Mouse (Mus musculus) MEL (cell line): ENCODE results near the gene Olfr1425. TPM values are rescaled to one million over a fixed set of nuclear protein-coding genes. Genes with fewer than 3 reads are reported as not detected.
"Not testable (repeated sequence)": the region's sequence is repeated elsewhere in the genome, so short reads cannot be mapped to it uniquely, and the experiment has no call there.

Source experiments
- DNase-seq: peaks from one replicate; pipeline ENCODE4 v3.0.0; 2011; ENCODE audit warnings: low read depth, low spot score
- H3K27ac ChIP-seq: 2 replicates; pipeline ENCODE4 v1.5.1; 2012; ENCODE audit warnings: low read depth, mild to moderate bottlenecking, control low read depth, low read length, moderate library complexity; ENCODE audit not compliant: control insufficient read depth
- H3K27me3 ChIP-seq, 2 experiments: fragments of 150-350 bp in 1 of 2; sonication (generic) in 1 of 2; 2 replicates each; pipeline ENCODE4 v1.6.1; 2012; ENCODE audit warnings: low read length in 2 of 2, mild to moderate bottlenecking in 2 of 2, improper control_type of control experiment in 1 of 2, moderate library complexity in 1 of 2; ENCODE audit not compliant: insufficient read depth in 2 of 2, control insufficient read depth in 1 of 2
- H3K36me3 ChIP-seq, 2 experiments: 2 replicates each; pipeline ENCODE4 v1.6.1; 2012 to 2014; ENCODE audit warnings: low read length in 2 of 2, improper control_type of control experiment in 1 of 2, inconsistent platforms in 1 of 2, mild to moderate bottlenecking in 1 of 2; ENCODE audit not compliant: insufficient read depth in 2 of 2, control insufficient read depth in 1 of 2
- H3K4me1 ChIP-seq, 2 experiments: fragments of 150-350 bp in 1 of 2; sonication (generic) in 1 of 2; 2 replicates each; pipeline ENCODE4 v1.6.1; 2012; ENCODE audit warnings: low read length in 2 of 2, improper control_type of control experiment in 1 of 2, mild to moderate bottlenecking in 1 of 2; ENCODE audit not compliant: insufficient read depth in 2 of 2, control insufficient read depth in 1 of 2
- H3K4me3 ChIP-seq, 2 experiments: fragments of 150-350 bp in 1 of 2; sonication (generic) in 1 of 2; 2 replicates each; pipeline ENCODE4 v1.5.1; 2012; ENCODE audit warnings: low read depth in 2 of 2, low read length in 2 of 2, mild to moderate bottlenecking in 2 of 2, moderate library complexity in 2 of 2, control low read depth in 1 of 2, improper control_type of control experiment in 1 of 2; ENCODE audit not compliant: control insufficient read depth in 1 of 2, insufficient read depth in 1 of 2
- H3K79me2 ChIP-seq: 2 replicates; pipeline ENCODE4 v1.6.1; 2012; ENCODE audit warnings: mild to moderate bottlenecking, low read length, moderate library complexity; ENCODE audit not compliant: control insufficient read depth, poor library complexity, insufficient read depth
- H3K9ac ChIP-seq: 2 replicates; pipeline ENCODE4 v1.6.1; 2012; ENCODE audit warnings: low read depth, mild to moderate bottlenecking, control low read depth, low read length, moderate library complexity; ENCODE audit not compliant: control insufficient read depth, poor library complexity, severe bottlenecking
- H3K9me3 ChIP-seq: fragments of 150-350 bp; sonication (generic); replicated peaks from 2 replicates; pipeline ENCODE4 v1.6.1; 2012; ENCODE audit warnings: mild to moderate bottlenecking, low read length, improper control_type of control experiment, moderate library complexity; ENCODE audit not compliant: insufficient read depth
- CTCF ChIP-seq, 3 experiments: IDR thresholded peaks in 2 of 3; conservative IDR thresholded peaks in 1 of 3; 2 replicates each; pipeline ENCODE4 v1.5.1; 2011 to 2012; ENCODE audit warnings: low read length in 3 of 3, low read depth in 2 of 3, mild to moderate bottlenecking in 2 of 3, improper control_type of control experiment in 1 of 3, inconsistent platforms in 1 of 3, mixed read lengths in 1 of 3, moderate library complexity in 1 of 3; ENCODE audit not compliant: control insufficient read depth in 1 of 3, insufficient read depth in 1 of 3, poor library complexity in 1 of 3, severe bottlenecking in 1 of 3
- ELF1 ChIP-seq: IDR thresholded peaks from 2 replicates; pipeline ENCODE4 v1.6.1; 2014; ENCODE audit warnings: low read depth, mild to moderate bottlenecking, inconsistent platforms, low read length, improper control_type of control experiment, moderate library complexity
- GATA1 ChIP-seq: IDR thresholded peaks from 2 replicates; pipeline ENCODE4 v1.6.1; 2011; ENCODE audit warnings: low read depth, low read length, improper control_type of control experiment
- HCFC1 ChIP-seq: IDR thresholded peaks from 2 replicates; pipeline ENCODE4 v1.6.1; 2012; ENCODE audit warnings: low read depth, mild to moderate bottlenecking, inconsistent platforms, low read length, improper control_type of control experiment, moderate library complexity
- JUND ChIP-seq: IDR thresholded peaks from 2 replicates; pipeline ENCODE4 v1.6.1; 2011; ENCODE audit warnings: low read depth, mild to moderate bottlenecking, improper control_type of control experiment, low read length
- KAT2A ChIP-seq: conservative IDR thresholded peaks from 2 replicates; pipeline ENCODE4 v1.6.1; 2012; ENCODE audit warnings: low read depth, low read length, improper control_type of control experiment, inconsistent platforms
- MAX ChIP-seq: IDR thresholded peaks from 2 replicates; pipeline ENCODE4 v1.6.1; 2011; ENCODE audit warnings: low read length, improper control_type of control experiment
- MAZ ChIP-seq: IDR thresholded peaks from 2 replicates; pipeline ENCODE4 v1.6.1; 2012; ENCODE audit warnings: low read depth, mild to moderate bottlenecking, inconsistent platforms, low read length, improper control_type of control experiment
- MYB ChIP-seq: IDR thresholded peaks from 2 replicates; pipeline ENCODE4 v1.6.1; 2011; ENCODE audit warnings: mild to moderate bottlenecking, low read depth, low read length, improper control_type of control experiment
- NELFE ChIP-seq: IDR thresholded peaks from 2 replicates; pipeline ENCODE4 v1.6.1; 2011; ENCODE audit warnings: low read depth, low read length, improper control_type of control experiment
- POLR2A ChIP-seq, 2 experiments: IDR thresholded peaks; 2 replicates each; pipeline ENCODE4 v1.6.1; 2011 to 2012; ENCODE audit warnings: low read length in 2 of 2, mild to moderate bottlenecking in 2 of 2, control low read depth in 1 of 2, improper control_type of control experiment in 1 of 2, low read depth in 1 of 2, moderate library complexity in 1 of 2; ENCODE audit not compliant: control insufficient read depth in 1 of 2, insufficient read depth in 1 of 2, poor library complexity in 1 of 2
- POLR2AphosphoS5 ChIP-seq: IDR thresholded peaks from 2 replicates; pipeline ENCODE4 v1.6.1; 2012; ENCODE audit warnings: low read depth, borderline replicate concordance, mild to moderate bottlenecking, inconsistent platforms, low read length, moderate library complexity, mixed read lengths
- RAD21 ChIP-seq: IDR thresholded peaks from 2 replicates; pipeline ENCODE4 v1.6.1; 2011; ENCODE audit warnings: mild to moderate bottlenecking, low read depth, low read length, improper control_type of control experiment
- SIN3A ChIP-seq: IDR thresholded peaks from 2 replicates; pipeline ENCODE4 v1.6.1; 2012; ENCODE audit warnings: low read length, improper control_type of control experiment, inconsistent platforms
- TCF12 ChIP-seq: IDR thresholded peaks from 2 replicates; pipeline ENCODE4 v1.6.1; 2014; ENCODE audit warnings: low read depth, mild to moderate bottlenecking, inconsistent platforms, low read length, improper control_type of control experiment, moderate library complexity
- ZKSCAN1 ChIP-seq: IDR thresholded peaks from 2 replicates; pipeline ENCODE4 v1.6.1; 2012; ENCODE audit warnings: low read depth, mild to moderate bottlenecking, inconsistent platforms, low read length, improper control_type of control experiment, moderate library complexity
- polyA plus RNA-seq, 2 experiments: library from polyadenylated mRNA; stranded (reverse) in 1 of 2; unstranded in 1 of 2; fragments of >175 nt in 1 of 2; fragments of >200 nt in 1 of 2; gene quantifications; 2 replicates each; pipeline versions ENCODE4 v1.2.1 to v1.2.4; 2012; ENCODE audit warnings: low replicate concordance in 2 of 2, low read depth in 1 of 2; ENCODE audit not compliant: insufficient read length in 2 of 2, insufficient read depth in 1 of 2, missing spikeins in 1 of 2
- total RNA-seq: library from RNA; depleted of rRNA; stranded (reverse); fragments of 300-350 nt; gene quantifications from 2 replicates; pipeline ENCODE4 v1.2.3, GENCODE M21; 2012; rRNA removed

Gene Olfr1425
- total RNA-seq (not detected in 2 replicates), polyA plus RNA-seq (not detected)

DNA sequence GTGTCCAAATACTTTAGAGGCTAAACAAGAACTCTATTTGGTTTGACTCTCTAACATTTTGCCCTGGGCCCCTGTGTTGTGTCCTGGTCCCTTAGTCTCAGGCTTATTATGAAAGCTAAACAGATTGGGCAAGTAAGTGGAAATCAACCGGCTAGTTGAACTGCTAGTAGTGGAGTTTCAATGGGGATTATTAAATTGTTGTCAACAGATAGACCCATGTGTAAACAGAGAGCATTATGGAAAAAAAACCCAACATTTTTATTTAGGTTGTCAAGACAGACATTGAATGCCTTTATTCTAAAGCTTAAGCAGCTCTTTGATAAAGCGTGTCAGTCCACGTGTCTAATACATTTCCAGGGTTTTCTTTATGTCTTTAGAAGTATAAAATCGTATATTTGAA is at the start of gene Olfr1425:
Gene Olfr1425, minus strand, starts transcription at position 101 of the 400 bp plus-strand sequence.
- not testable (repeated sequence) for H3K36me3 ChIP-seq, H3K9ac ChIP-seq, H3K27ac ChIP-seq, DNase-seq, H3K4me3 ChIP-seq, H3K27me3 ChIP-seq, H3K9me3 ChIP-seq, H3K4me1 ChIP-seq, H3K79me2 ChIP-seq

DNA sequence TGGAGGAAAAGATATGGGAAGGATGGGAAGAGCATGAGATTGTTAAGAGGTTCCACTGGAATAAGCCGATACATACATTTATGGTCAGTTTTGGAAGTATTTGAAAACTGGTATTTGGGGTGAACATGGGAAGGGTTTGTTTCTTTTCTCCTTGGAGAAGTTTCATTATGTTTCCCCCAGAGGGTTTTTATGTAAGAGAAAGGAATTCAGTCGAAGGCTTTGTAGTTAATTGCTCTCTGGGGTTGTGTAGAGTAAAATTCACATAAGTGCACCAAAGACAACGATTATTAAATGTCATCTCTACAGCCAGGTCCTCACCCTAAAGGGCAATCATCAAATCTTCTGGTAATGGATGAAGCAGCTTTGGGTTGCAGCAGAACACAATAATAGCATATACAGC is 45.6 kb upstream of the Olfr1425 start, which contains the start of gene Olfr76:
Gene Olfr76, minus strand, starts transcription at position 101 of the 400 bp plus-strand sequence.
- no peaks in the 10 kb centered on the region for H3K9me3 ChIP-seq
- no peak for DNase-seq

GRCm38 (mm10) chr19:12116464-12116863 is 38.9 kb upstream of the Olfr1425 start:
- H3K27me3 ChIP-seq, result no peaks in the 10 kb centered on the region
- no peaks in the 10 kb centered on the region for H3K36me3 ChIP-seq
- no peaks in the 10 kb centered on the region for H3K9me3 ChIP-seq
- no peaks in the 10 kb centered on the region for H3K4me1 ChIP-seq
- H3K4me3 ChIP-seq, result no peak overlapping the region
- H3K9ac ChIP-seq, result no peak overlapping the region
- TF ChIP-seq RAD21, result no peak
- no peak for TF ChIP-seq JUND
- no peak for TF ChIP-seq POLR2AphosphoS5
- no peak for TF ChIP-seq KAT2A
- TF ChIP-seq NELFE, result no peak
- H3K27ac ChIP-seq, result no peak overlapping the region
- DNase-seq, result no peak
- no peaks in the 10 kb centered on the region for H3K79me2 ChIP-seq

More for the DNA sequence above, 45.6 kb upstream of the Olfr1425 start, which contains the start of gene Olfr76:
- Histone ChIP-seq H3K79me2 (no peaks in the 10 kb centered on the region), H3K4me3 (no peak within 1 kb of the TSS), H3K4me1 (no peaks in the 10 kb centered on the region), H3K36me3 (no peaks in the 10 kb centered on the region), H3K27ac (no peak within 1 kb of the TSS), H3K9ac (no peak within 1 kb of the TSS), H3K27me3 (no peaks in the 10 kb centered on the region)
- TF ChIP-seq MYB (no peak), CTCF (IDR thresholded peaks at IDR 0.05 in 2 of 3, conservative IDR thresholded peaks at IDR 0.05 in 1 of 3; ENCODE audit: control insufficient read depth in 1 of 3, insufficient read depth in 1 of 3, low read depth in 2 of 3, low read length in 3 of 3, poor library complexity in 1 of 3, severe bottlenecking in 1 of 3) (no peak), ELF1 (no peak), GATA1 (no peak), SIN3A (no peak), MAX (no peak), KAT2A (no peak), POLR2AphosphoS5 (no peak), HCFC1 (no peak), ZKSCAN1 (no peak), MAZ (no peak), TCF12 (no peak), POLR2A (IDR thresholded peaks at IDR 0.05; ENCODE audit: control insufficient read depth in 1 of 2, insufficient read depth in 1 of 2, low read depth in 1 of 2, low read length in 2 of 2, poor library complexity in 1 of 2) (no peak)
